Mouse (Mus musculus) forebrain, embryonic 11.5 days (tissue): ENCODE measurements at regions not wholly inside any gene's neighbourhood (a gene's known extent, or its start where the extent isn't known, plus 50 kb on each side); places are given as distances from the start of the nearest gene placed in this dataset.

ENCODE experiments used
- ATAC-seq: fragments of 200-750 bp; cut with Nextera tagmentation; replicated peaks from 2 replicates; pipeline ENCODE4 v1.8.0; 2017; ENCODE audit warnings: moderate TSS enrichment; ENCODE audit not compliant: low FRiP score
- DNase-seq: peaks from one replicate; pipeline ENCODE4 v3.0.0-alpha.2; 2017; ENCODE audit warnings: low spot score
- H3K27ac ChIP-seq: fragments of 300-500 bp; sonication (generic); 2 replicates; pipeline ENCODE4 v1.5.1; 2014; ENCODE audit warnings: low read depth, low read length
- H3K27me3 ChIP-seq: fragments of 300-500 bp; sonication (generic); 2 replicates; pipeline ENCODE4 v1.6.1; 2014; ENCODE audit warnings: mild to moderate bottlenecking, low read length, mixed read lengths; ENCODE audit not compliant: control insufficient read depth, insufficient read depth
- H3K36me3 ChIP-seq: fragments of 300-500 bp; sonication (generic); 2 replicates; pipeline ENCODE4 v1.6.1; 2014; ENCODE audit warnings: mild to moderate bottlenecking, low read length, moderate library complexity, mixed read lengths; ENCODE audit not compliant: control insufficient read depth, insufficient read depth
- H3K4me1 ChIP-seq: fragments of 300-500 bp; sonication (generic); replicated peaks from 2 replicates; pipeline ENCODE4 v1.6.1; 2014; ENCODE audit warnings: low read length, mixed read lengths; ENCODE audit not compliant: control insufficient read depth, insufficient read depth
- H3K4me2 ChIP-seq: fragments of 300-500 bp; sonication (generic); 2 replicates; pipeline ENCODE4 v1.6.1; 2014; ENCODE audit warnings: low read depth, mild to moderate bottlenecking, low read length, moderate library complexity, mixed read lengths; ENCODE audit not compliant: severe bottlenecking
- H3K4me3 ChIP-seq: fragments of 300-500 bp; sonication (generic); 2 replicates; pipeline ENCODE4 v1.5.1; 2014; ENCODE audit warnings: low read depth, low read length
- H3K9ac ChIP-seq: fragments of 300-500 bp; sonication (generic); 2 replicates; pipeline ENCODE4 v1.6.1; 2014; ENCODE audit warnings: low read length
- H3K9me3 ChIP-seq: fragments of 300-500 bp; sonication (generic); 2 replicates; pipeline ENCODE4 v1.6.1; 2016; ENCODE audit warnings: low read length, mixed read lengths; ENCODE audit not compliant: control insufficient read depth
- WGBS: fragments of 180-500 bp; shearing (Covaris S2); extraction: QIAGEN DNeasy Blood & Tissue Kit; methylation state at CpG from one replicate; pipeline ENCODE4 v1.1.7; 2014; 5-methylcytosine and 5-hydroxymethylcytosine counted together

- no peak overlapping the region for H3K27ac ChIP-seq
- no peaks in the 10 kb centered on the region for H3K9me3 ChIP-seq
- H3K36me3 ChIP-seq, result no peaks in the 10 kb centered on the region
- WGBS, result 79% methylated on average over 3 of the region's 3 CpGs
- no peaks in the 10 kb centered on the region for H3K27me3 ChIP-seq
- no peak overlapping the region for H3K4me2 ChIP-seq
- H3K4me1 ChIP-seq, result no peaks in the 10 kb centered on the region
- DNase-seq (no peak), ATAC-seq (no peak)
- no peak overlapping the region for H3K4me3 ChIP-seq
- H3K9ac ChIP-seq, result no peak overlapping the region
Measured at GRCm38 (mm10) chr13:63649058-63649647, 75.8 kb upstream of the Ptch1 start.

GRCm38 (mm10) chr13:63654514-63654913 lies 81.1 kb upstream of the Ptch1 start:
- WGBS, result 93% methylated on average over 6 of the region's 6 CpGs
- no peak overlapping the region for H3K27ac ChIP-seq
- no peak overlapping the region for H3K4me2 ChIP-seq
- no peak overlapping the region for H3K4me3 ChIP-seq
- no peaks in the 10 kb centered on the region for H3K9me3 ChIP-seq
- no peaks in the 10 kb centered on the region for H3K4me1 ChIP-seq
- no peaks in the 10 kb centered on the region for H3K36me3 ChIP-seq
- ATAC-seq (no peak), DNase-seq (no peak)
- no peak overlapping the region for H3K9ac ChIP-seq
- no peaks in the 10 kb centered on the region for H3K27me3 ChIP-seq

GRCm38 (mm10) chr13:63657115-63657514 lies 83.7 kb upstream of the Ptch1 start:
- DNase-seq, result no peak
- WGBS, result 92% methylated on average over 8 of the region's 8 CpGs
- Histone ChIP-seq H3K36me3 (no peaks in the 10 kb centered on the region), H3K4me1 (no peaks in the 10 kb centered on the region), H3K4me3 (no peak overlapping the region), H3K27ac (no peak overlapping the region), H3K9me3 (no peaks in the 10 kb centered on the region), H3K9ac (no peak overlapping the region), H3K4me2 (no peak overlapping the region), H3K27me3 (no peaks in the 10 kb centered on the region)
- no peak for ATAC-seq

GRCm38 (mm10) chr13:63659412-63659811 lies 86.0 kb upstream of the Ptch1 start:
- Histone ChIP-seq H3K4me1 (no peaks in the 10 kb centered on the region), H3K4me2 (no peak overlapping the region), H3K36me3 (no peaks in the 10 kb centered on the region), H3K27ac (no peak overlapping the region), H3K9me3 (no peaks in the 10 kb centered on the region), H3K27me3 (no peaks in the 10 kb centered on the region), H3K4me3 (no peak overlapping the region), H3K9ac (no peak overlapping the region)
- ATAC-seq (no peak), DNase-seq (no peak)
- 87% methylated on average over 7 of the region's 7 CpGs for WGBS

- H3K27me3 ChIP-seq, result no peaks in the 10 kb centered on the region
- H3K4me3 ChIP-seq, result no peak overlapping the region
- H3K9ac ChIP-seq, result no peak overlapping the region
- no peak overlapping the region for H3K4me2 ChIP-seq
- WGBS, result 88% methylated on average over 4 of the region's 4 CpGs
- H3K27ac ChIP-seq, result no peak overlapping the region
- no peak for ATAC-seq
- H3K4me1 ChIP-seq, result no peaks in the 10 kb centered on the region
- DNase-seq, result no peak
- no peaks in the 10 kb centered on the region for H3K36me3 ChIP-seq
- H3K9me3 ChIP-seq, result no peaks in the 10 kb centered on the region
Measured at GRCm38 (mm10) chr13:63660431-63660830, 87.0 kb upstream of the Ptch1 start.

- DNase-seq (no peak), ATAC-seq (no peak)
- H3K9me3 ChIP-seq, result no peaks in the 10 kb centered on the region
- H3K27ac ChIP-seq, result no peak overlapping the region
- WGBS, result 15% methylated on average over 4 of the region's 4 CpGs
- no peak overlapping the region for H3K9ac ChIP-seq
- no peak overlapping the region for H3K4me3 ChIP-seq
- H3K36me3 ChIP-seq, result no peaks in the 10 kb centered on the region
- no peak overlapping the region for H3K4me2 ChIP-seq
- no peaks in the 10 kb centered on the region for H3K27me3 ChIP-seq
- peaks cover 3% of the 10 kb centered on the region; the same call in 1 of the 2 replicates for H3K4me1 ChIP-seq
Measured at GRCm38 (mm10) chr13:63668576-63668975, 95.2 kb upstream of the Ptch1 start.

GRCm38 (mm10) chr13:63669031-63669430 lies 95.6 kb upstream of the Ptch1 start:
- DNase-seq (no peak), ATAC-seq (no peak)
- no peak overlapping the region for H3K4me2 ChIP-seq
- H3K4me3 ChIP-seq, result no peak overlapping the region
- no peaks in the 10 kb centered on the region for H3K36me3 ChIP-seq
- peaks cover 3% of the 10 kb centered on the region; the same call in 1 of the 2 replicates for H3K4me1 ChIP-seq
- 2% methylated on average over 2 of the region's 2 CpGs for WGBS
- H3K27ac ChIP-seq, result no peak overlapping the region
- no peak overlapping the region for H3K9ac ChIP-seq
- H3K27me3 ChIP-seq, result no peaks in the 10 kb centered on the region
- no peaks in the 10 kb centered on the region for H3K9me3 ChIP-seq

- no peaks in the 10 kb centered on the region for H3K9me3 ChIP-seq
- DNase-seq, result no peak
- H3K36me3 ChIP-seq, result no peaks in the 10 kb centered on the region
- 70% methylated on average over 4 of the region's 4 CpGs for WGBS
- no peak overlapping the region for H3K4me2 ChIP-seq
- H3K9ac ChIP-seq, result no peak overlapping the region
- no peak overlapping the region for H3K27ac ChIP-seq
- no peak overlapping the region for H3K4me3 ChIP-seq
- H3K4me1 ChIP-seq, result peaks cover 3% of the 10 kb centered on the region; the same call in 1 of the 2 replicates
- H3K27me3 ChIP-seq, result no peaks in the 10 kb centered on the region
- ATAC-seq, result no peak
Measured at GRCm38 (mm10) chr13:63672425-63672824, 99.0 kb upstream of the Ptch1 start.

GRCm38 (mm10) chr13:63677696-63678095 lies 104.3 kb upstream of the Ptch1 start:
- 73% methylated on average over 2 of the region's 2 CpGs for WGBS
- Histone ChIP-seq H3K27ac (no peak overlapping the region), H3K4me1 (no peaks in the 10 kb centered on the region), H3K4me2 (no peak overlapping the region), H3K36me3 (no peaks in the 10 kb centered on the region), H3K4me3 (no peak overlapping the region), H3K9ac (no peak overlapping the region), H3K27me3 (no peaks in the 10 kb centered on the region), H3K9me3 (no peaks in the 10 kb centered on the region)
- ATAC-seq, result no peak
- no peak for DNase-seq
